Mouse (Mus musculus) ES-E14 (cell line): Measurements from ENCODE around the gene Baz2b.

Experiments
- CHD2 ChIP-seq: IDR thresholded peaks from 2 replicates; pipeline ENCODE4 v1.6.1; 2014; ENCODE audit warnings: mild to moderate bottlenecking, low read depth, low read length, inconsistent platforms
- HCFC1 ChIP-seq: IDR thresholded peaks from 2 replicates; pipeline ENCODE4 v1.6.1; 2012; ENCODE audit warnings: low read length, inconsistent platforms, borderline replicate concordance; ENCODE audit not compliant: insufficient read depth
- ZC3H11A ChIP-seq: IDR thresholded peaks from 2 replicates; pipeline ENCODE4 v1.6.1; 2012; ENCODE audit warnings: low read depth, mild to moderate bottlenecking, inconsistent platforms, low read length, borderline replicate concordance

GRCm38 (mm10) chr2:60205795-60206194 lies 3.8 kb downstream of the Baz2b start:
- no peak for TF ChIP-seq ZC3H11A
- no peak for TF ChIP-seq HCFC1
- TF ChIP-seq CHD2 = no peak
